Mouse (Mus musculus): ENCODE measurements around the gene Olfr506.
"Not testable (repeated sequence)": the region's sequence is repeated elsewhere in the genome, so short reads cannot be mapped to it uniquely, and the experiment has no call there.

Olfr506 gene

GRCm38 (mm10) chr7:108610487-108610886 is at the start of gene Olfr506:
TSS of gene Olfr506 (plus strand) at chr7:108610787.
- DNase-seq (ENCODE audit: extremely low read depth, low read depth) = no peak

- DNase-seq (ENCODE audit: extremely low read depth, low read depth) = no peak
These were observed 44.9 kb upstream of the Olfr506 start, which contains the start of gene Olfr504 for GRCm38 (mm10) chr7:108565693-108566092. TSS of gene Olfr504 (minus strand) at chr7:108565793.

- DNase-seq (ENCODE audit: extremely low read depth, low read depth) = no peak
These were observed 20.8 kb upstream of the Olfr506 start for GRCm38 (mm10) chr7:108589797-108590196.

GRCm38 (mm10) chr7:108601916-108602315 is 8.7 kb upstream of the Olfr506 start:
- DNase-seq (ENCODE audit: extremely low read depth, low read depth) = not testable (repeated sequence)

GRCm38 (mm10) chr7:108614110-108614509 is 3.5 kb downstream of the Olfr506 start:
- no peak for DNase-seq (ENCODE audit: extremely low read depth, low read depth)

GRCm38 (mm10) chr7:108616781-108617180 is 6.2 kb downstream of the Olfr506 start:
- DNase-seq (ENCODE audit: extremely low read depth, low read depth) = not testable (repeated sequence)

GRCm38 (mm10) chr7:108621514-108621913 is 10.9 kb downstream of the Olfr506 start, which contains the start of gene Olfr507:
TSS of gene Olfr507 (plus strand) at chr7:108621814.
- no peak for DNase-seq (ENCODE audit: extremely low read depth, low read depth)

GRCm38 (mm10) chr7:108629694-108630093 is 19.1 kb downstream of the Olfr506 start, which contains the start of gene Olfr508:
TSS of gene Olfr508 (plus strand) at chr7:108629994.
- no peak for DNase-seq (ENCODE audit: extremely low read depth, low read depth)

GRCm38 (mm10) chr7:108651806-108652205 is 41.2 kb downstream of the Olfr506 start, which contains the start of gene Olfr509:
TSS of gene Olfr509 (minus strand) at chr7:108651906.
- DNase-seq (ENCODE audit: extremely low read depth, low read depth) = no peak

GRCm38 (mm10) chr7:108662419-108662818 is 51.8 kb downstream of the Olfr506 start:
- DNase-seq (ENCODE audit: extremely low read depth, low read depth) = no peak
